Mouse (Mus musculus) layer of hippocampus, adult 18-20 months (tissue): ENCODE results near the gene Thsd7a. TPM values are rescaled to one million over a fixed set of nuclear protein-coding genes. Genes with fewer than 3 reads are reported as not detected.

Experiments used
- DNase-seq, 2 experiments: peaks; one replicate each; pipeline ENCODE4 v3.0.0; 2022; ENCODE audit warnings: low spot score in 2 of 2
- total RNA-seq, 2 experiments: library from RNA; stranded (reverse); gene quantifications; 2 replicates each; pipeline ENCODE4 v1.2.3; 2021

Thsd7a gene
- total RNA-seq, 2 experiments from 2014 or later = 37.9 to 41.3 TPM

- no peak for DNase-seq
Observed at GRCm38 (mm10) chr6:12402996-12403395, 346.2 kb downstream of the Thsd7a start.

- DNase-seq = no peak
Observed at GRCm38 (mm10) chr6:12397776-12398522, 351.3 kb downstream of the Thsd7a start.

GRCm38 (mm10) chr6:12393574-12394380 lies 355.4 kb downstream of the Thsd7a start:
- DNase-seq = no peak

- DNase-seq = no peak
Observed at GRCm38 (mm10) chr6:12386731-12387130, 362.5 kb downstream of the Thsd7a start.

- peak in 1 of 2 experiments; percentile 54 for DNase-seq
Observed at GRCm38 (mm10) chr6:12385591-12385990, 363.6 kb downstream of the Thsd7a start.

GRCm38 (mm10) chr6:12381136-12381778 lies 368.0 kb downstream of the Thsd7a start:
- DNase-seq = peak; percentile 72 to 87

GRCm38 (mm10) chr6:12380717-12381116 lies 368.5 kb downstream of the Thsd7a start:
- DNase-seq = no peak

GRCm38 (mm10) chr6:12358737-12359136 lies 390.5 kb downstream of the Thsd7a start:
- DNase-seq = no peak

GRCm38 (mm10) chr6:12353573-12353972 lies 395.6 kb downstream of the Thsd7a start:
- DNase-seq = no peak

GRCm38 (mm10) chr6:12352165-12352719 lies 397.0 kb downstream of the Thsd7a start:
- no peak for DNase-seq

- peak in 1 of 2 experiments; percentile 60 for DNase-seq
Observed at GRCm38 (mm10) chr6:12350753-12351152, 398.5 kb downstream of the Thsd7a start.

GRCm38 (mm10) chr6:12349105-12349759 lies 400.0 kb downstream of the Thsd7a start:
- DNase-seq = no peak

- DNase-seq = no peak
Observed at GRCm38 (mm10) chr6:12348667-12349066, 400.5 kb downstream of the Thsd7a start.

GRCm38 (mm10) chr6:12336590-12337584 lies 412.3 kb downstream of the Thsd7a start:
- peak in 1 of 2 experiments; percentile 19 for DNase-seq

GRCm38 (mm10) chr6:12315070-12315909 lies 433.9 kb downstream of the Thsd7a start:
- peak in 1 of 2 experiments; percentile 61 for DNase-seq

GRCm38 (mm10) chr6:12307502-12307901 lies 441.7 kb downstream of the Thsd7a start:
- DNase-seq = no peak

GRCm38 (mm10) chr6:12262641-12263400 lies 486.4 kb downstream of the Thsd7a start:
- DNase-seq = no peak
